Mouse (Mus musculus) MEL (cell line): Measurements from ENCODE around the gene Pcsk5. TPM values are rescaled to one million over a fixed set of nuclear protein-coding genes. Genes with fewer than 3 reads are reported as not detected.

Experiments used
- DNase-seq: peaks from one replicate; pipeline ENCODE4 v3.0.0; 2011; ENCODE audit warnings: low read depth, low spot score
- H3K27ac ChIP-seq: 2 replicates; pipeline ENCODE4 v1.5.1; 2012; ENCODE audit warnings: low read depth, mild to moderate bottlenecking, control low read depth, low read length, moderate library complexity; ENCODE audit not compliant: control insufficient read depth
- H3K27me3 ChIP-seq, 2 experiments: fragments of 150-350 bp in 1 of 2; sonication (generic) in 1 of 2; 2 replicates each; pipeline ENCODE4 v1.6.1; 2012; ENCODE audit warnings: low read length in 2 of 2, mild to moderate bottlenecking in 2 of 2, improper control_type of control experiment in 1 of 2, moderate library complexity in 1 of 2; ENCODE audit not compliant: insufficient read depth in 2 of 2, control insufficient read depth in 1 of 2
- H3K36me3 ChIP-seq, 2 experiments: 2 replicates each; pipeline ENCODE4 v1.6.1; 2012 to 2014; ENCODE audit warnings: low read length in 2 of 2, improper control_type of control experiment in 1 of 2, inconsistent platforms in 1 of 2, mild to moderate bottlenecking in 1 of 2; ENCODE audit not compliant: insufficient read depth in 2 of 2, control insufficient read depth in 1 of 2
- H3K4me1 ChIP-seq, 2 experiments: fragments of 150-350 bp in 1 of 2; sonication (generic) in 1 of 2; 2 replicates each; pipeline ENCODE4 v1.6.1; 2012; ENCODE audit warnings: low read length in 2 of 2, improper control_type of control experiment in 1 of 2, mild to moderate bottlenecking in 1 of 2; ENCODE audit not compliant: insufficient read depth in 2 of 2, control insufficient read depth in 1 of 2
- H3K4me3 ChIP-seq, 2 experiments: fragments of 150-350 bp in 1 of 2; sonication (generic) in 1 of 2; 2 replicates each; pipeline ENCODE4 v1.5.1; 2012; ENCODE audit warnings: low read depth in 2 of 2, low read length in 2 of 2, mild to moderate bottlenecking in 2 of 2, moderate library complexity in 2 of 2, control low read depth in 1 of 2, improper control_type of control experiment in 1 of 2; ENCODE audit not compliant: control insufficient read depth in 1 of 2, insufficient read depth in 1 of 2
- H3K79me2 ChIP-seq: 2 replicates; pipeline ENCODE4 v1.6.1; 2012; ENCODE audit warnings: mild to moderate bottlenecking, low read length, moderate library complexity; ENCODE audit not compliant: control insufficient read depth, poor library complexity, insufficient read depth
- H3K9ac ChIP-seq: 2 replicates; pipeline ENCODE4 v1.6.1; 2012; ENCODE audit warnings: low read depth, mild to moderate bottlenecking, control low read depth, low read length, moderate library complexity; ENCODE audit not compliant: control insufficient read depth, poor library complexity, severe bottlenecking
- H3K9me3 ChIP-seq: fragments of 150-350 bp; sonication (generic); replicated peaks from 2 replicates; pipeline ENCODE4 v1.6.1; 2012; ENCODE audit warnings: mild to moderate bottlenecking, low read length, improper control_type of control experiment, moderate library complexity; ENCODE audit not compliant: insufficient read depth
- CHD1 ChIP-seq: IDR thresholded peaks from 2 replicates; pipeline ENCODE4 v1.6.1; 2012; ENCODE audit warnings: low read depth, mild to moderate bottlenecking, inconsistent platforms, low read length, improper control_type of control experiment
- CTCF ChIP-seq, 3 experiments: IDR thresholded peaks in 2 of 3; conservative IDR thresholded peaks in 1 of 3; 2 replicates each; pipeline ENCODE4 v1.5.1; 2011 to 2012; ENCODE audit warnings: low read length in 3 of 3, low read depth in 2 of 3, mild to moderate bottlenecking in 2 of 3, improper control_type of control experiment in 1 of 3, inconsistent platforms in 1 of 3, mixed read lengths in 1 of 3, moderate library complexity in 1 of 3; ENCODE audit not compliant: control insufficient read depth in 1 of 3, insufficient read depth in 1 of 3, poor library complexity in 1 of 3, severe bottlenecking in 1 of 3
- E2F4 ChIP-seq: IDR thresholded peaks from 2 replicates; pipeline ENCODE4 v1.6.1; 2011; ENCODE audit warnings: low read depth, low read length, improper control_type of control experiment, borderline replicate concordance
- EP300 ChIP-seq, 2 experiments: IDR thresholded peaks; 2 replicates each; pipeline ENCODE4 v1.6.1; 2011; ENCODE audit warnings: improper control_type of control experiment in 2 of 2, low read length in 2 of 2, low read depth in 1 of 2, mild to moderate bottlenecking in 1 of 2
- ETS1 ChIP-seq: IDR thresholded peaks from 2 replicates; pipeline ENCODE4 v1.6.1; 2012; ENCODE audit warnings: low read depth, mild to moderate bottlenecking, inconsistent platforms, low read length, improper control_type of control experiment, moderate library complexity
- GABPA ChIP-seq: IDR thresholded peaks from 2 replicates; pipeline ENCODE4 v1.6.1; 2012; ENCODE audit warnings: low read depth, mild to moderate bottlenecking, inconsistent platforms, low read length, improper control_type of control experiment, moderate library complexity
- HCFC1 ChIP-seq: IDR thresholded peaks from 2 replicates; pipeline ENCODE4 v1.6.1; 2012; ENCODE audit warnings: low read depth, mild to moderate bottlenecking, inconsistent platforms, low read length, improper control_type of control experiment, moderate library complexity
- JUND ChIP-seq: IDR thresholded peaks from 2 replicates; pipeline ENCODE4 v1.6.1; 2011; ENCODE audit warnings: low read depth, mild to moderate bottlenecking, improper control_type of control experiment, low read length
- MAFK ChIP-seq: IDR thresholded peaks from 2 replicates; pipeline ENCODE4 v1.6.1; 2011; ENCODE audit warnings: low read depth, mild to moderate bottlenecking, low read length, improper control_type of control experiment, borderline replicate concordance
- MXI1 ChIP-seq: IDR thresholded peaks from 2 replicates; pipeline ENCODE4 v1.6.1; 2011; ENCODE audit warnings: mild to moderate bottlenecking, low read depth, low read length, improper control_type of control experiment
- MYC ChIP-seq: IDR thresholded peaks from 2 replicates; pipeline ENCODE4 v1.6.1; 2011; ENCODE audit warnings: low read depth, mild to moderate bottlenecking, low read length, improper control_type of control experiment, moderate library complexity
- NELFE ChIP-seq: IDR thresholded peaks from 2 replicates; pipeline ENCODE4 v1.6.1; 2011; ENCODE audit warnings: low read depth, low read length, improper control_type of control experiment
- POLR2AphosphoS2 ChIP-seq: IDR thresholded peaks from 2 replicates; pipeline ENCODE4 v1.6.1; 2011; ENCODE audit warnings: low read length, improper control_type of control experiment
- TCF12 ChIP-seq: IDR thresholded peaks from 2 replicates; pipeline ENCODE4 v1.6.1; 2014; ENCODE audit warnings: low read depth, mild to moderate bottlenecking, inconsistent platforms, low read length, improper control_type of control experiment, moderate library complexity
- ZC3H11A ChIP-seq: IDR thresholded peaks from 2 replicates; pipeline ENCODE4 v1.6.1; 2012; ENCODE audit warnings: low read depth, mild to moderate bottlenecking, inconsistent platforms, low read length, improper control_type of control experiment
- ZKSCAN1 ChIP-seq: IDR thresholded peaks from 2 replicates; pipeline ENCODE4 v1.6.1; 2012; ENCODE audit warnings: low read depth, mild to moderate bottlenecking, inconsistent platforms, low read length, improper control_type of control experiment, moderate library complexity
- ZMIZ1 ChIP-seq: IDR thresholded peaks from 2 replicates; pipeline ENCODE4 v1.6.1; 2012; ENCODE audit warnings: low read depth, mild to moderate bottlenecking, inconsistent platforms, low read length, improper control_type of control experiment, moderate library complexity
- ZNF384 ChIP-seq: IDR thresholded peaks from 2 replicates; pipeline ENCODE4 v1.6.1; 2012; ENCODE audit warnings: low read depth, mild to moderate bottlenecking, inconsistent platforms, low read length, improper control_type of control experiment
- polyA plus RNA-seq, 2 experiments: library from polyadenylated mRNA; stranded (reverse) in 1 of 2; unstranded in 1 of 2; fragments of >175 nt in 1 of 2; fragments of >200 nt in 1 of 2; gene quantifications; 2 replicates each; pipeline versions ENCODE4 v1.2.1 to v1.2.4; 2012; ENCODE audit warnings: low replicate concordance in 2 of 2, low read depth in 1 of 2; ENCODE audit not compliant: insufficient read length in 2 of 2, insufficient read depth in 1 of 2, missing spikeins in 1 of 2
- total RNA-seq: library from RNA; depleted of rRNA; stranded (reverse); fragments of 300-350 nt; gene quantifications from 2 replicates; pipeline ENCODE4 v1.2.3, GENCODE M21; 2012

Gene Pcsk5
- total and polyA plus RNA-seq, 3 experiments, result not detected

DNA sequence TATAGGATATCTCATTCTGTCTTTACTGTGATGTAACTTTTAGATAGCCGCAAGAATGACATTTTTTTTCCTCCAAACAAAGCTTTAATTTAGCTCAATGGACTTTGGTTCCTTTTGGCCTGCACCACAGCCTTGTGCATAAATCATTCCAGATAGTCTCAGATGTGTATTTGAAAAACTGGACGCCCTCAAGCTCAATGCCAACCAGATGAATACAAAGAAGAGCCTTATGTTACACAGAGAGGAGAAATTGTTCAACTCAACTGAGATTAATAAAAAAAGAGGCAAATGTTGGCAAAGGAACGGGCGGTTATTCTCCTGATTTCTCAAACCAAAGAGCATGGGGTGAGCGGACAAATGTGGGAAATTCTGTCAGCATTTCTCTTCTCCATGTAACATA is 75.8 kb downstream of the Pcsk5 start:
- H3K36me3 ChIP-seq, result no peaks in the 10 kb centered on the region
- no peak overlapping the region for H3K27ac ChIP-seq

DNA sequence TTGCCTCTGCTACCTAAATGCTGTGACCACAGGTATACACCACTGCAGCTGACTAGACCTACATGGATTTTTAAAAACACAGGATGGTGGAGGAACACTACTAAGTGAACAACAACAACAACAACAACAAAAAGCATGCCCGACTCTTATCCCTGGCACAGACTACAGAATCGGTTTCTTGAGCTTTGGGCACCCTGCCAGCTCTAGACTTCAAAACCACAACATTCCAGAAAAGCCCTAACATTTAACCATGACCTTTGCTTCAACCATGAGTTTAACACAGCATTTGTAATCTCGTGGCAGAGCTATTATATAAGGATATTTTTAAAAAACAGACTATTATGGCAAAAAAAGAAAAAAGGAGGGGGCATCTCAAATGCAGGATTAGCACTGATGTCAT is 84.6 kb downstream of the Pcsk5 start:
- Histone ChIP-seq H3K36me3 (no peaks in the 10 kb centered on the region), H3K27ac (no peak overlapping the region)
- TF ChIP-seq TCF12 (no peak), HCFC1 (no peak), CTCF (IDR thresholded peaks at IDR 0.05 in 2 of 3, conservative IDR thresholded peaks at IDR 0.05 in 1 of 3; ENCODE audit: control insufficient read depth in 1 of 3, insufficient read depth in 1 of 3, low read depth in 2 of 3, low read length in 3 of 3, poor library complexity in 1 of 3, severe bottlenecking in 1 of 3) (no peak), E2F4 (no peak), MAFK (no peak), POLR2AphosphoS2 (no peak)
- TF ChIP-seq, all 39 proteins: peak for 0
- no peaks in the 10 kb centered on the region for H3K9me3 ChIP-seq
- H3K4me3 ChIP-seq, result no peak overlapping the region
- no peak for DNase-seq
- no peaks in the 10 kb centered on the region for H3K4me1 ChIP-seq
- no peaks in the 10 kb centered on the region for H3K27me3 ChIP-seq
- no peaks in the 10 kb centered on the region for H3K79me2 ChIP-seq
- H3K9ac ChIP-seq, result no peak overlapping the region

More for the DNA sequence above, 75.8 kb downstream of the Pcsk5 start:
- Histone ChIP-seq H3K27me3 (no peaks in the 10 kb centered on the region), H3K9me3 (no peaks in the 10 kb centered on the region), H3K4me1 (no peaks in the 10 kb centered on the region), H3K9ac (no peak overlapping the region), H3K4me3 (no peak overlapping the region), H3K79me2 (no peaks in the 10 kb centered on the region)
- no peak for DNase-seq
- no peak for TF ChIP-seq MXI1
- TF ChIP-seq CTCF (IDR thresholded peaks at IDR 0.05 in 2 of 3, conservative IDR thresholded peaks at IDR 0.05 in 1 of 3; ENCODE audit: control insufficient read depth in 1 of 3, insufficient read depth in 1 of 3, low read depth in 2 of 3, low read length in 3 of 3, poor library complexity in 1 of 3, severe bottlenecking in 1 of 3), result no peak
- no peak for TF ChIP-seq ETS1
- TF ChIP-seq TCF12, result no peak
- no peak for TF ChIP-seq ZNF384
- TF ChIP-seq EP300 (IDR thresholded peaks at IDR 0.05; ENCODE audit: low read depth in 1 of 2, low read length in 2 of 2), result no peak
- TF ChIP-seq MYC, result no peak
- TF ChIP-seq GABPA, result no peak
- TF ChIP-seq MAFK, result no peak

DNA sequence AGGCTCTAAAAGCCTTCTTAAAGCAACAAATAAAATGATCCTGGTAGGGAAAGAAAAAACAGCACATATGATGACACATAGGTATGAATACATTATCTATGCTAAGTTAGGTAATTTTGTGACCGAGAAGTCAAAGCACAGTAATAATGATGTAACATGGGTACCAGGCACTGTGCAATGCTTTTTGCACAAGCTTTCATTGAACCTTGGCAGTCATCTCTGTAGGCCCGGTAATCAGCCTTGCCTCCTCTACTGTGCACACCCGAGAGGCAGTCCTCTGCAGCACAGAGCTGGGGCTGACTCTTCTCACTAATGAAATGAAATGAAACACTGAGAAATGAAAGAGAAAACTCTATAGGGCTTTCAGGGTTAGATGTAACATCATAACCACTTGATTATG is 89.1 kb downstream of the Pcsk5 start:
- no peak overlapping the region for H3K4me3 ChIP-seq
- no peaks in the 10 kb centered on the region for H3K36me3 ChIP-seq
- no peaks in the 10 kb centered on the region for H3K4me1 ChIP-seq
- H3K9ac ChIP-seq, result no peak overlapping the region
- no peaks in the 10 kb centered on the region for H3K9me3 ChIP-seq
- no peaks in the 10 kb centered on the region for H3K27me3 ChIP-seq
- no peak overlapping the region for H3K27ac ChIP-seq
- no peaks in the 10 kb centered on the region for H3K79me2 ChIP-seq
- no peak for DNase-seq
- TF ChIP-seq NELFE, result no peak
- no peak for TF ChIP-seq ZMIZ1
- TF ChIP-seq CHD1, result no peak
- TF ChIP-seq ZNF384, result no peak
- TF ChIP-seq EP300 (IDR thresholded peaks at IDR 0.05; ENCODE audit: low read depth in 1 of 2, low read length in 2 of 2), result no peak
- no peak for TF ChIP-seq JUND
- no peak for TF ChIP-seq ZC3H11A
- no peak for TF ChIP-seq ZKSCAN1
